Mouse (Mus musculus): ENCODE measurements around the gene Arhgef3. TPM values are rescaled to one million over a fixed set of nuclear protein-coding genes. Genes with fewer than 3 reads are reported as not detected.

The Arhgef3 gene
- total and polyA plus RNA-seq, 2 experiments from 2014 or later: 12.3 to 17.7 TPM

- Histone ChIP-seq H3K27ac (ENCODE audit: low read depth, low read length) (no peak overlapping the region), H3K4me1 (ENCODE audit: insufficient read depth) (no peaks in the 10 kb centered on the region), H3K4me3 (ENCODE audit: low read depth, low read length) (no peak overlapping the region), H3K36me3 (ENCODE audit: insufficient read depth) (no peaks in the 10 kb centered on the region), H3K9ac (no peak overlapping the region), H3K9me3 (ENCODE audit: low read length) (no peaks in the 10 kb centered on the region), H3K27me3 (ENCODE audit: insufficient read depth, low read length) (no peaks in the 10 kb centered on the region), H3K4me2 (ENCODE audit: low read depth) (no peak overlapping the region)
- DNase-seq (no peak), ATAC-seq (no peak)
- TF ChIP-seq CTCF (IDR thresholded peaks at IDR 0.05; ENCODE audit: low read depth): no peak
- 93% methylated on average over 1 of the region's 1 CpGs for WGBS
Observed at GRCm38 (mm10) chr14:27130676-27131075, 16.0 kb downstream of the Arhgef3 start.

- DNase-seq: no peak
- Histone ChIP-seq H3K9ac (no peak overlapping the region), H3K4me3 (ENCODE audit: low read depth, low read length) (no peak overlapping the region), H3K4me2 (ENCODE audit: low read depth) (no peak overlapping the region), H3K36me3 (ENCODE audit: insufficient read depth) (no peaks in the 10 kb centered on the region), H3K27ac (ENCODE audit: low read depth, low read length) (no peak overlapping the region), H3K4me1 (ENCODE audit: insufficient read depth) (no peaks in the 10 kb centered on the region), H3K9me3 (ENCODE audit: low read length) (no peaks in the 10 kb centered on the region), H3K27me3 (ENCODE audit: insufficient read depth, low read length) (no peaks in the 10 kb centered on the region)
- whole genome bisulfite sequencing: 68% methylated on average over 1 of the region's 1 CpGs
- no peak for TF ChIP-seq CTCF (IDR thresholded peaks at IDR 0.05; ENCODE audit: low read depth)
- no peak for ATAC-seq
Observed at GRCm38 (mm10) chr14:27131521-27131920, 16.8 kb downstream of the Arhgef3 start.

GRCm38 (mm10) chr14:27138891-27139290 is 24.2 kb downstream of the Arhgef3 start:
- H3K36me3 ChIP-seq (ENCODE audit: insufficient read depth): no peaks in the 10 kb centered on the region
- no peak for TF ChIP-seq CTCF (IDR thresholded peaks at IDR 0.05; ENCODE audit: low read depth)
- H3K9me3 ChIP-seq (ENCODE audit: low read length): no peaks in the 10 kb centered on the region
- H3K4me2 ChIP-seq (ENCODE audit: low read depth): no peak overlapping the region
- 82% methylated on average over 9 of the region's 9 CpGs for WGBS
- no peak overlapping the region for H3K27ac ChIP-seq (ENCODE audit: low read depth, low read length)
- no peak overlapping the region for H3K4me3 ChIP-seq (ENCODE audit: low read depth, low read length)
- H3K4me1 ChIP-seq (ENCODE audit: insufficient read depth): no peaks in the 10 kb centered on the region
- DNase-seq (no peak), ATAC-seq (0 out of 2 replicates have a peak, but pooled peaks have one; percentile 48)
- H3K9ac ChIP-seq: no peak overlapping the region
- H3K27me3 ChIP-seq (ENCODE audit: insufficient read depth, low read length): no peaks in the 10 kb centered on the region

DNA sequence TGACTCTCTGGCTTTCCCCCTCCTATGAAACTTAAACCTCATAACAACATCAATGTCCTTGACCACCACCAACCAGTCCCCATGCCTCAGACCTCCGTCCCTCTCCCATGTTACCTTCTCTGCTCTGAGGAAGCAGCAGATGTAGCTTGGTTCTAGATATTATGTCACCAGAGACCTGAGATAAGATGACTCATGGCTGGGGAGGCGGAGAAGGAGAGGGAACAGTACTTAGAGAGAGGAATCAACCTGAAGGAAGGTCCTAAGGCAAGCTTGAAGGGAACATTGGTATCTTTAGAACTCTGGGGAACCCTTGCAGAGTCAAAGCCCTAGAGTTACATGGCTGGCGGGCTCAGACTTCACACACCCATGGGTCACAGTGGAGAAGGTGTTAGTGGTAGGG is 25.3 kb downstream of the Arhgef3 start:
- TF ChIP-seq CTCF (IDR thresholded peaks at IDR 0.05; ENCODE audit: low read depth): no peak

DNA sequence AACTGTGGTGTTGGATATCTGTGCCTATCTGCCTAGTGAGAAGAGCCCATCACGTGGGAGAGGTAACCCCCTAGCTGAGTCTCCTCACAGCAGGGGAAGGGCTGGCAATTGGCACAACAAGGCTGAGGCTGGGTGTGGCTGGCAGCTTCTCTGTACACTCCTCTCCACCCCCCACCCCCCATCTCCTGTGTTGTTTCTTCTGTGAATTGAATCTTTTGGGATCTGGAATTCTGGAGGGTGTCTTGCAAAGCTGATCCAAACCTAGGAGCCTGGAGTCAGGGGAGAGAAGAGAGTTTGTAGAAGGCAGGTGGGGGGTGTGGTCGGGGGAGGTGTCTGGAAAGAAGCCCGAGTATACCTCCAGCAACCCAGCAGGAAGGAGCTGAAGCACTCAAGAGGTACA is 26.8 kb downstream of the Arhgef3 start:
- Histone ChIP-seq H3K4me1 (ENCODE audit: insufficient read depth) (no peaks in the 10 kb centered on the region), H3K36me3 (ENCODE audit: insufficient read depth) (no peaks in the 10 kb centered on the region), H3K9me3 (ENCODE audit: low read length) (no peaks in the 10 kb centered on the region), H3K27me3 (ENCODE audit: insufficient read depth, low read length) (no peaks in the 10 kb centered on the region), H3K4me2 (ENCODE audit: low read depth) (no peak overlapping the region), H3K9ac (no peak overlapping the region), H3K27ac (ENCODE audit: low read depth, low read length) (no peak overlapping the region), H3K4me3 (ENCODE audit: low read depth, low read length) (no peak overlapping the region)
- ATAC-seq: no peak
- no peak for TF ChIP-seq CTCF (IDR thresholded peaks at IDR 0.05; ENCODE audit: low read depth)
- DNase-seq: no peak
- 15% methylated on average over 3 of the region's 3 CpGs for WGBS

More for the DNA sequence above, 25.3 kb downstream of the Arhgef3 start:
- H3K27me3 ChIP-seq (ENCODE audit: insufficient read depth, low read length): no peaks in the 10 kb centered on the region
- no peak overlapping the region for H3K27ac ChIP-seq (ENCODE audit: low read depth, low read length)
- H3K4me3 ChIP-seq (ENCODE audit: low read depth, low read length): no peak overlapping the region
- WGBS: 92% methylated on average over 3 of the region's 3 CpGs
- no peak overlapping the region for H3K9ac ChIP-seq
- H3K4me1 ChIP-seq (ENCODE audit: insufficient read depth): no peaks in the 10 kb centered on the region
- no peak for DNase-seq
- H3K4me2 ChIP-seq (ENCODE audit: low read depth): no peak overlapping the region
- no peak for ATAC-seq
- H3K9me3 ChIP-seq (ENCODE audit: low read length): no peaks in the 10 kb centered on the region
- H3K36me3 ChIP-seq (ENCODE audit: insufficient read depth): no peaks in the 10 kb centered on the region

- no peak overlapping the region for H3K9ac ChIP-seq
- no peak overlapping the region for H3K4me3 ChIP-seq (ENCODE audit: low read depth, low read length)
- H3K36me3 ChIP-seq (ENCODE audit: insufficient read depth): no peaks in the 10 kb centered on the region
- no peak for TF ChIP-seq CTCF (IDR thresholded peaks at IDR 0.05; ENCODE audit: low read depth)
- no peaks in the 10 kb centered on the region for H3K4me1 ChIP-seq (ENCODE audit: insufficient read depth)
- no peak overlapping the region for H3K4me2 ChIP-seq (ENCODE audit: low read depth)
- H3K9me3 ChIP-seq (ENCODE audit: low read length): no peaks in the 10 kb centered on the region
- no peak for ATAC-seq
- H3K27me3 ChIP-seq (ENCODE audit: insufficient read depth, low read length): no peaks in the 10 kb centered on the region
- DNase-seq: no peak
- 93% methylated on average over 5 of the region's 5 CpGs for WGBS
- H3K27ac ChIP-seq (ENCODE audit: low read depth, low read length): no peak overlapping the region
Observed at GRCm38 (mm10) chr14:27142680-27143079, 28.0 kb downstream of the Arhgef3 start.

GRCm38 (mm10) chr14:27145171-27146045 is 30.7 kb downstream of the Arhgef3 start:
- no peaks in the 10 kb centered on the region for H3K27me3 ChIP-seq (ENCODE audit: insufficient read depth, low read length)
- DNase-seq (peak; percentile 4), ATAC-seq (no peak)
- WGBS: 64% methylated on average over 8 of the region's 8 CpGs
- no peak overlapping the region for H3K9ac ChIP-seq
- no peaks in the 10 kb centered on the region for H3K4me1 ChIP-seq (ENCODE audit: insufficient read depth)
- H3K4me3 ChIP-seq (ENCODE audit: low read depth, low read length): no peak overlapping the region
- no peak for TF ChIP-seq CTCF (IDR thresholded peaks at IDR 0.05; ENCODE audit: low read depth)
- no peak overlapping the region for H3K27ac ChIP-seq (ENCODE audit: low read depth, low read length)
- no peaks in the 10 kb centered on the region for H3K36me3 ChIP-seq (ENCODE audit: insufficient read depth)
- no peak overlapping the region for H3K4me2 ChIP-seq (ENCODE audit: low read depth)
- no peaks in the 10 kb centered on the region for H3K9me3 ChIP-seq (ENCODE audit: low read length)

Measured in forebrain, postnatal 0 days (tissue).